Mouse (Mus musculus) kidney, postnatal 25 days (tissue): ENCODE data around the gene Klhl6.

ENCODE experiments used
- DNase-seq, 2 experiments: peaks; one replicate each; pipeline ENCODE4 v3.0.0; 2021; ENCODE audit warnings: mixed read lengths in 2 of 2

The Klhl6 gene

GRCm38 (mm10) chr16:19968666-19969065, 14.2 kb downstream of the Klhl6 start:
- peak in 1 of 2 experiments; percentile 36 for DNase-seq

DNA sequence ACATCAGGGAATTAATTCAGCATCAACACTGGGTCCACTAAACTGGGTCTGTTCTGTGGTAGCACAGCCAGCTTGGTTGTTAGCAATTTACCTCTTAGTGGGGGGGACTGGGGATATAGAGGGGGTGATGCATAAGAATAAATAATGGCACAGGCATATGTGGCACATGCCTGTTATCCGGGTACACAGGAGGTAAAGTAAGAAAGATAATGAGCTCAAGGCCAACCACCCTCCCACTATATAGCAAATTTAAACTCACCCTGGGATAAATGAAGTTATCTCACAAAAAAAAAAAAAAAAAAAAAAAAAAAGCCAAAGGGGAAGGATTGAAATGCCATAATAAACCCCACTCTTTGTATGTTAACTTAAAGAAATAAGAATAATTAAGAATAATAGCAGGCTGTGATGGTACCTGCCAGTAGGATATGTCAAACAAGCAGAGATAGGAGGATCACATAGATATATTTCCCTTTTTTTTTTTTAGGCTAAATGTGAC, 14.9 kb downstream of the Klhl6 start:
- DNase-seq: no peak

GRCm38 (mm10) chr16:19966976-19967375, 15.9 kb downstream of the Klhl6 start:
- DNase-seq: no peak

DNA sequence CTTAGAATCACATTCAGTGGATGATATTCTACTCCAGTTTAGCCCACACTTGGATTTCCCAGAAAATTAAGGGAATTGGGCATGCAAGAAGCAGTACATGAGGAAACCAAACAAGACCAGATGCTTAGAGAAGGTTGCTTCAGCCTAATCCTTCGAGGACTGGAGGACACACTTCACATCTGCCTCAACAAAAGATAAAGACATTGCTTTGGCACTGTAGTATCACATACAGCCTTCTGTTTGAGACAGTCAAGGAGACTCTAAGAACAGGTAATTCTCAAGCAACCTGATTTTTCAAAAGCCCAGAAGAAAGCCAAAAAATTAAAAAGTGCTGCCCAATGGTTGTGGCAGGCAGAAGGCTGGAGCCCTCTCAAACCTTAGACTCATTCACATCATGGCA, 16.4 kb downstream of the Klhl6 start:
- DNase-seq: no peak

GRCm38 (mm10) chr16:19962951-19963350, 19.9 kb downstream of the Klhl6 start:
- no peak for DNase-seq

- DNase-seq: no peak
Measured at GRCm38 (mm10) chr16:19961070-19961469, 21.8 kb downstream of the Klhl6 start.

DNA sequence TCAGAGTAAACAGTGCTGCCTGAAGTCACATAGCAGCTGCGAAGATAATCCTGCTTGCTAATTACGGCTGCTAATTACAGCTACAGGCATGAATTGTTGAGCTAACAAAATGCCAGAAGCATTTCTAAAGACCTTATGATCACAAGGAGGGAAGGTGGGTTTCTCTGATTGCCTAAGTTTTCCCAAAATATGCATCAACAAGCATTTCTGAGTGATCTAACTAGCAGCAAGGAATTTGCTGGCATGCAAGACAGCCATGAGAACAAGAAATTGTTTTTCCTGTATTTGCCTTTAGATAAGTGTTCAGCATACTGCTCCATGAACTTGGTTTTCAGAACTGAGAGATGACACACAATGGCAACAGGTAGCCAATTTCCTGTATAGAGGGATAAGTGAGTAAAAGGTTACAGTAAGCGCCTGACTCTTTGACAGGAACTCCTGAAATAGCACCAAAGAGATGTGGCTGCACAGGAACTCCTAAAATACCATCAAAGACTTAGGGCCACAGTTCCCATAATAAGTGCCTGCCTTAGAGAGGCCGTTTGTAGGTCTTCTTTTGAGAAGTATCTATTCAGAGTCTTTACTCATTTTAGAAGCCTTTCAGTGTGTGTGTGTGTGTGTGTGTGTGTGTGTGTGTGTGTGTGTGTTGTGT, 22.3 kb downstream of the Klhl6 start:
- no peak for DNase-seq

DNA sequence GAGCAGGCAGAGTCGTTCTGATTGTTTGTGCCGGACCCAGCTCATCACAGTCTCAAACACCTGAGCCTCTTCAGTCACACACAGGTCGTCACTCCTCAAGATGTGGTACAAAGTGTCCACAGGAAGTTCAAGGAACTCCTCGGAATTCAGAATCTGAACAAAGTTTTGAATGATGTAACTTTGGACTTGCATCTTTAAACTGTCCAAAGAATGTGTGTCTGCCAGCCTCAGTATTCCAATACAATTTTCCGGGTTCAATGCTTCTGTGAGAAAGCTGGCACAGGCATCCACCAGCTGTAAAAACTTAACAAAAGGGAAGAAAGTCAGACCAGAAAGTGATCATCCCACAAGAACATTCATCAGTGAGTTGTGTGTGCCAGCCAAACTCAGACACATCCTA, 25.8 kb downstream of the Klhl6 start:
- no peak for DNase-seq

DNA sequence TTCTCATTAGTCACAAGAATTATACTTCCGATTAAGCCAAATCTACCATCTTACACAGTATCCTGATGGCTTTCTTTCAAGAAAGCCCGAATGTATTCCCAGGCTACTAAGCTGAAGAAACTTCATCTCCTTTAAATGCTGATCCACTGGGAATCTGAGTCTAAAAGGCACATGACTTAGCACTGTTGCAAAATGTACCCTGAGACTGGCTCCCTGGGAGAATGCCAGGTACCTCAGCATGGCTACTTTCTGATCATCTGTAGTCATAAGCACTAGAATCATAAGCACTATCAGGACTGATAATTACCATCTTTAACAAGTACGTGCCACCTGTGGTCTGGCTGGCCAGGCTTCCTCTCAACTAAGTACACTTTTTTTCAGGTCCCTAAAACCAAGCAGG, 35.5 kb downstream of the Klhl6 start:
- DNase-seq: no peak

DNA sequence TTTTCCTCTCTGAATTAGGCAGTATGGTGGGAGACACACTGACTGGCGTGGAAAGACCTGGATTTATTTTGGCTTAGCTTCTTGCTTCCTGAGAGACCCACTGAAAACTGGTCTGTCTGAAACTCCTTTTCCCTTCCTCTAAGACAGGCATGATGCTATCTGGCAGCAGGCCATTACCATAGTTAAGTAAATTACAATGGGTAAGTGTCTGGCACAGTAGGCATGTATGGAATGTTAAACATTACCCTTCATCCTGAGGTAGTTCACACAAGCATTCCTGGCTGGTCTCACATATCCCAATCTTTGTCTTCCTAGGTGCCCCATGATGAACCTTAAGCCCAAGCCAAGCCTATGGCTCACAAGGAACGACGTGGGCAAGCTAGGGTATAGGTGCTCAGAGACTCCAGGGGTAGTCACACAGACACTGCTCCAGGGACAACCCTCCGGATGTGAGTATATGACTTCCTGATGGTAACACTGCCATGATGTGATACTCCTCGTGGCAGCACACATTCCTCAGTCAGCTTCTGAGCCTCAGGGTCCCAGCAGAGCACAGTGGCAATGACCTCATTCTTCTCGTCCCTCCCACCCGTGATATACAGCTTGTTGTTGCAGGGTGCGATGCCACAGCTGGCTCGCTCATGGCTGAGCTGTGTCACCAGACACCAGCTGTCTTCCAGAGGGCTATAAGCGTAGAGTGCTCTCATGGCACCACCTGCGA, 36.1 kb downstream of the Klhl6 start:
- no peak for DNase-seq

- DNase-seq: no peak
Measured at GRCm38 (mm10) chr16:19920823-19921222, 62.0 kb downstream of the Klhl6 start.

GRCm38 (mm10) chr16:19918286-19918685, 64.6 kb downstream of the Klhl6 start:
- DNase-seq: no peak

DNA sequence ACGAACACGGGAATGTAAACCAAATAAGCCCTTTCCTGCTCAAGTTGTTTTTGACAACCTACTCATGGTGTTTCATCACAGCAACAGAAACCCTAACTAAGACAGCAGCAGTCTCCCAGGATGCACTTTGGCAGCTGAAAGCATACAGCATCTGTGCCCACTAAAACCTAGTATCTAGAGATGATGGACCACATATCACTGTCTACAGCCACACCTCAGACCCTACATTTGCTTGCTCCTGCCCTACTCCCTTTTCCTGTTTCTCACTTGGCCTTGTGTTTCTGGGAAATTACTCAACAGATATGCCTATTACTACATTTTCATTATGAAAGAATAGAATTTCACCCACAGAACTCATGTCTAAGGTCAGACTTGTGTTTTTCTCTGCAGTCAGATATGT, 70.3 kb downstream of the Klhl6 start:
- no peak for DNase-seq

DNA sequence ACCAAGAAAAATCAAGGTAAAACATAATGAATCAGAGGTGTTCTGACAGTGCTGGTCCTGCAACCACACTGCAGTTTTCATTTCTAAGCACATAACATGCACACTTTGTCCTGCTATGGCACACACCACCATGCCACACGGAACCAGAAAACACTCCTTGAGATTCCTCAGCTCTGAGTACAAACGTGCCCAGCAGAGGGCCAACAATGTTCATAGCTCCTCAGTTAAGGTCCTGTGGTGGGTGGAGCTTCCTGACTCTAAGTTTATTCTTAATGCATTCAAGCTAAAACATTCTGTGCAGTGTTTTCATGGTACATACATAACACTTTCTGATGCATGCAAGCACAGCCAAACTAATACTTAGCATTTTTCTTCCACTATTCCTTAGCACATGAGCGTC, 74.5 kb downstream of the Klhl6 start:
- DNase-seq: peak in 1 of 2 experiments; percentile 4

- DNase-seq: peak; percentile 43 to 71
Measured at GRCm38 (mm10) chr16:19907103-19907502, 75.7 kb downstream of the Klhl6 start.

DNA sequence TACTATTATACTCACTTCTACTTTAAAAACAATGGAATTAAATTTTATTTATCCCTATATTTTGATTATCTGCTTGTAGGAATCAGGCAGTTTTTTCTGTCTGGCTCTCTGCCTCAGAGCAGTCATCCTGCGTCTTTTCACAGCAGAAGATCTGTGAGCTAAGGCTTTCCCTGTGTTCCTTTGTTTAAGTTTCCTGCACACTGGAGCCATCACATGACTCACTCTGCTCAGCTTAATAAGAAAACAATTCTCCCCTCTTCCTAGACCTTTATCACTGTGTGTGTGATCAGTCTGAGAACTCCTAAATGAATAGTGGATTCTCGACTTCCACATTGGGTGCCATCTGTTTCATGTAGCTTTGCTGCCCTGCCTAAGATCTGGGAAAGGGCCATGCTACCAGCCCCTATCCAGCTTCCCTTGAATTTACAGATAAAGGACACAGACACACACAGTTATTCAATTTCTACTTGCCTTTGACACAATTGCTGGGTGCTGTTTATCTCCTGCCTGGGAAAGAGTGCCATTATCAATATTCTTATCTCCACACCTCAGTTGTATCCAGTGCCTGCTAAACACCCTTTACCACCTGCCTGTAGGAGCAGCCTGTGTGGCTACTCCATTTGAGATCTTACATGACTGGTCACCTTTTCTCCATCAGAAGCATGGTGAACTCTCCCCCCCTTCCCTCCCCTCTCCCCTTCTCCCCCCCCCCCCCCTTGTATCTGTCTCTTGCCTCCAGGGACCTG, 77.9 kb downstream of the Klhl6 start:
- no peak for DNase-seq

DNA sequence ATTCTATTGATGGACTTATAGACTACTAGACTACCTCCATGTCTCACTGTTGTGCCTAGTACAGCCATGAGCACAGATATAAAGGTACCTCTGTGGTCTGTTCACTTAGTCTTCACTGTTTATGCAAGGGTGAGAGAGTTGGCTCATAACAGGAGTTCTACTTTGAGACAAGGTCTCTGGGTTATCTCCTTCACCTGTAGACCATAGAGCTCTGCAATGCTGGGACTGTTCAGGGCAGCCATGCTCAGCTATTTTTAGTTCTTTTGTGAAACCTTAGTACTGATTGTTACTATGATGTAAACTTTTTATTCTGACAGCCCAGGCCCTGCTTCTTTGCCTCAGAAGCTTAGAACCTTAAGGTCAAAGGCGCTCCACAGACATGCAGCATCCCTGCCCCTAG, 79.0 kb downstream of the Klhl6 start:
- no peak for DNase-seq
